Mouse (Mus musculus): ENCODE results near the gene Gm20388. TPM values are rescaled to one million over a fixed set of nuclear protein-coding genes. Genes with fewer than 3 reads are reported as not detected.
A peak's percentile ranks its signal among the peaks of the same experiment; 100 is the strongest.

Gm20388 gene
- total and polyA plus RNA-seq, 3 experiments, result 0.02 to 0.05 TPM; not detected in 1

DNA sequence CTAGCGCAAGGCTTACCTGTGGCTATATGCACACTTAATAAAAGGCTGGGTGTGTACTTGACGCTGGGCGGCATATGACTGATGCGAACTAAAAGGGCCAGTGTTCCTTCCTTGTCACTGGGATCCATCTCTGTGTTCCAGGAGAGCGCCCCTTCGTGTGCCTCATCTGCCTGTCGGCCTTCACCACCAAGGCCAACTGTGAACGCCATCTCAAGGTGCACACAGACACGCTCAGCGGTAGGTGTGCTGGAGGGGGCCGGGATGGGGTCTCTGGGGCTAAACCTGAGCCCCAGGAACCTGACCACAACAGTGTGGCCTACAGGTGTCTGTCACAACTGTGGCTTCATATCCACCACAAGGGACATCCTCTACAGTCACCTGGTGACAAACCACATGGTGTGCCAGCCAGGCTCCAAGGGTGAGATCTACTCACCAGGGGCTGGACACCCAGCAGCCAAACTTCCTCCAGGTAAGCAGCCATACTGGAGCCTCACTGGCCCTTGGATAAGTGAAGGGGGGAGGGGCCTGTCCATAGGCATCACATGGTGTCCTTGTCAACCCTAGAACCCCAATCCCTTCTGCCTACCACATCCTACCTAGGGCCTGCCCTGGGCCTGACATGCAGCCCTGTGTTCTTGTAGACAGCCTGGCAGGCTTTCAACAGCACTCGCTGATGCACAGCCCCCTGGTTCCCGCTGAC, 2424.3 kb downstream of the Gm20388 start:
- H3K4me3 ChIP-seq (ENCODE audit: low read depth, low read length), result peak overlapping the region; percentile 28; the same call in 1 of the 2 replicates
- DNase-seq (ENCODE audit: low spot score) (no peak), ATAC-seq (ENCODE audit: extremely low read depth, insufficient number of reproducible peaks, low FRiP score, poor library complexity, severe bottlenecking) (no peak)
- peaks cover 73% of the 10 kb centered on the region for H3K4me1 ChIP-seq (ENCODE audit: insufficient read depth, low read depth, low read length)
- H3K9me3 ChIP-seq (replicated peaks), result peaks cover 36% of the 10 kb centered on the region
- TF ChIP-seq POLR2AphosphoS5 (IDR thresholded peaks at IDR 0.05; ENCODE audit: insufficient replicate concordance, low read depth, low read length) (0 out of 2 replicates have a peak, but pooled peaks have one; percentile 29), GATA2 (IDR thresholded peaks at IDR 0.05; ENCODE audit: borderline replicate concordance, low read depth, low read length) (no peak)
- H3K27me3 ChIP-seq (ENCODE audit: insufficient read depth, low read length), result peaks cover 8% of the 10 kb centered on the region; the same call in 1 of the 2 replicates
- peaks cover 98% of the 10 kb centered on the region for H3K36me3 ChIP-seq (replicated peaks)

- peak overlapping the region; percentile 28; the same call in 1 of the 2 replicates for H3K4me3 ChIP-seq (ENCODE audit: low read depth, low read length)
- no peak for TF ChIP-seq GATA1 (IDR thresholded peaks at IDR 0.05; ENCODE audit: borderline replicate concordance, low read length)
- no peak for TF ChIP-seq TAL1 (conservative IDR thresholded peaks at IDR 0.05; ENCODE audit: low read depth, low read length)
- H3K27me3 ChIP-seq (ENCODE audit: insufficient read depth, low read length), result peaks cover 8% of the 10 kb centered on the region; the same call in 1 of the 2 replicates
- H3K4me1 ChIP-seq (ENCODE audit: insufficient read depth, low read depth, low read length), result peaks cover 73% of the 10 kb centered on the region
- ATAC-seq (ENCODE audit: extremely low read depth, insufficient number of reproducible peaks, low FRiP score, poor library complexity, severe bottlenecking) (no peak), DNase-seq (ENCODE audit: low spot score) (no peak)
- H3K36me3 ChIP-seq (replicated peaks), result peaks cover 93% of the 10 kb centered on the region
- H3K9me3 ChIP-seq (replicated peaks), result peaks cover 36% of the 10 kb centered on the region
Measured at GRCm38 (mm10) chr8:122335638-122336250, 2425.1 kb downstream of the Gm20388 start.

GRCm38 (mm10) chr8:122336251-122336910, 2425.7 kb downstream of the Gm20388 start:
- H3K36me3 ChIP-seq (replicated peaks), result peaks cover 86% of the 10 kb centered on the region
- peak overlapping the region; percentile 36; the same call in 1 of the 2 replicates for H3K4me3 ChIP-seq (ENCODE audit: low read depth, low read length)
- no peak for TF ChIP-seq POLR2AphosphoS5 (IDR thresholded peaks at IDR 0.05; ENCODE audit: insufficient replicate concordance, low read depth, low read length)
- no peak for TF ChIP-seq GATA1 (IDR thresholded peaks at IDR 0.05; ENCODE audit: borderline replicate concordance, low read length)
- TF ChIP-seq TAL1 (conservative IDR thresholded peaks at IDR 0.05; ENCODE audit: low read depth, low read length), result no peak
- no peak for TF ChIP-seq CTCF (IDR thresholded peaks at IDR 0.05; ENCODE audit: low read depth, low read length)
- peaks cover 36% of the 10 kb centered on the region for H3K9me3 ChIP-seq (replicated peaks)
- no peak for DNase-seq (ENCODE audit: low spot score)
- H3K4me1 ChIP-seq (ENCODE audit: insufficient read depth, low read depth, low read length), result peaks cover 73% of the 10 kb centered on the region
- H3K27me3 ChIP-seq (ENCODE audit: insufficient read depth, low read length), result peaks cover 8% of the 10 kb centered on the region; the same call in 1 of the 2 replicates
- ATAC-seq (ENCODE audit: extremely low read depth, insufficient number of reproducible peaks, low FRiP score, poor library complexity, severe bottlenecking), result no peak

DNA sequence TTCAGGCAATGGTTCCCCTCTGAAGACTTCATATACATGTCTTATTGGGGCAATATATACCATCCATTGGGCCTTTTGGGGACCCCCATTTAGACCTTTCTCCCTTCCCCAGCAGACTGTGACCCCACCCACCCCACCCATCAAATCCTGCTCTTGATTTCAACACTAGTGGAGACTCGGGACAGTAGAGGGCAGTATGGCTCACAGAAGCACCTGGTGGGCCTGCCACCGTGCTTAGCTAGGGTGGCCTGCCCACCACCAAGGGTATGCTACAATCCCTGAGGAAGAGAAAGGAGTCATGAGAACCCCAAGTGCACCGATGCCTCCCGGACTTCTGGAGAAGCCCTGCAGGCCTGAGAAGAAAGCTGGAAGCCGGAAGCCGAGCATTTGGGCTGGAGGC, 2428.2 kb downstream of the Gm20388 start:
- no peak for TF ChIP-seq POLR2AphosphoS5 (IDR thresholded peaks at IDR 0.05; ENCODE audit: insufficient replicate concordance, low read depth, low read length)
- TF ChIP-seq TAL1 (conservative IDR thresholded peaks at IDR 0.05; ENCODE audit: low read depth, low read length), result no peak
- no peak for TF ChIP-seq GATA2 (IDR thresholded peaks at IDR 0.05; ENCODE audit: borderline replicate concordance, low read depth, low read length)
- no peak for TF ChIP-seq GATA1 (IDR thresholded peaks at IDR 0.05; ENCODE audit: borderline replicate concordance, low read length)
- no peak for TF ChIP-seq CTCF (IDR thresholded peaks at IDR 0.05; ENCODE audit: low read depth, low read length)
- Histone ChIP-seq H3K36me3 (replicated peaks) (peaks cover 63% of the 10 kb centered on the region), H3K9me3 (replicated peaks) (peaks cover 31% of the 10 kb centered on the region), H3K27me3 (ENCODE audit: insufficient read depth, low read length) (peaks cover 16% of the 10 kb centered on the region; the same call in 1 of the 2 replicates), H3K4me3 (ENCODE audit: low read depth, low read length) (no peak overlapping the region; the same call in 1 of the 2 replicates), H3K4me1 (ENCODE audit: insufficient read depth, low read depth, low read length) (peaks cover 78% of the 10 kb centered on the region)
- no peak for DNase-seq (ENCODE audit: low spot score)
- no peak for ATAC-seq (ENCODE audit: extremely low read depth, insufficient number of reproducible peaks, low FRiP score, poor library complexity, severe bottlenecking)

GRCm38 (mm10) chr8:122340761-122341160, 2430.1 kb downstream of the Gm20388 start:
- no peak for ATAC-seq (ENCODE audit: extremely low read depth, insufficient number of reproducible peaks, low FRiP score, poor library complexity, severe bottlenecking)
- H3K4me1 ChIP-seq (ENCODE audit: insufficient read depth, low read depth, low read length), result peaks cover 92% of the 10 kb centered on the region
- no peak overlapping the region for H3K4me3 ChIP-seq (ENCODE audit: low read depth, low read length)
- peaks cover 18% of the 10 kb centered on the region for H3K27me3 ChIP-seq (ENCODE audit: insufficient read depth, low read length)
- peaks cover 44% of the 10 kb centered on the region for H3K36me3 ChIP-seq (replicated peaks)
- no peak for DNase-seq (ENCODE audit: low spot score)
- H3K9me3 ChIP-seq (replicated peaks), result peaks cover 12% of the 10 kb centered on the region
- TF ChIP-seq CTCF (IDR thresholded peaks at IDR 0.05; ENCODE audit: low read depth, low read length) (no peak), GATA2 (IDR thresholded peaks at IDR 0.05; ENCODE audit: borderline replicate concordance, low read depth, low read length) (no peak), POLR2AphosphoS5 (IDR thresholded peaks at IDR 0.05; ENCODE audit: insufficient replicate concordance, low read depth, low read length) (no peak)

- 0 out of 2 replicates have a peak, but pooled peaks have one; percentile 12 for ATAC-seq (ENCODE audit: extremely low read depth, insufficient number of reproducible peaks, low FRiP score, poor library complexity, severe bottlenecking)
- Histone ChIP-seq H3K4me3 (ENCODE audit: low read depth, low read length) (no peak overlapping the region; the same call in 1 of the 2 replicates), H3K9me3 (replicated peaks) (peaks cover 2% of the 10 kb centered on the region), H3K36me3 (replicated peaks) (peaks cover 34% of the 10 kb centered on the region), H3K4me1 (ENCODE audit: insufficient read depth, low read depth, low read length) (peaks cover 91% of the 10 kb centered on the region), H3K27me3 (ENCODE audit: insufficient read depth, low read length) (peaks cover 14% of the 10 kb centered on the region)
- TF ChIP-seq CTCF (IDR thresholded peaks at IDR 0.05; ENCODE audit: low read depth, low read length) (no peak), POLR2AphosphoS5 (IDR thresholded peaks at IDR 0.05; ENCODE audit: insufficient replicate concordance, low read depth, low read length) (peak; percentile 95)
- DNase-seq (ENCODE audit: low spot score), result no peak
Measured at GRCm38 (mm10) chr8:122341790-122342189, 2431.1 kb downstream of the Gm20388 start.

All from G1E (cell line).